Mouse (Mus musculus) lung, postnatal 10 days (tissue): Measurements from ENCODE around the gene Zfp385a.

Experiments used
- DNase-seq: peaks from one replicate; pipeline ENCODE4 v3.0.0; 2021

Zfp385a gene

GRCm38 (mm10) chr15:103305792-103306645, 33.9 kb downstream of the Zfp385a start:
- DNase-seq, result no peak

GRCm38 (mm10) chr15:103305070-103305678, 34.7 kb downstream of the Zfp385a start:
- DNase-seq, result peak; percentile 97

- DNase-seq, result no peak
These were observed 35.3 kb downstream of the Zfp385a start for GRCm38 (mm10) chr15:103304616-103304969.

DNA sequence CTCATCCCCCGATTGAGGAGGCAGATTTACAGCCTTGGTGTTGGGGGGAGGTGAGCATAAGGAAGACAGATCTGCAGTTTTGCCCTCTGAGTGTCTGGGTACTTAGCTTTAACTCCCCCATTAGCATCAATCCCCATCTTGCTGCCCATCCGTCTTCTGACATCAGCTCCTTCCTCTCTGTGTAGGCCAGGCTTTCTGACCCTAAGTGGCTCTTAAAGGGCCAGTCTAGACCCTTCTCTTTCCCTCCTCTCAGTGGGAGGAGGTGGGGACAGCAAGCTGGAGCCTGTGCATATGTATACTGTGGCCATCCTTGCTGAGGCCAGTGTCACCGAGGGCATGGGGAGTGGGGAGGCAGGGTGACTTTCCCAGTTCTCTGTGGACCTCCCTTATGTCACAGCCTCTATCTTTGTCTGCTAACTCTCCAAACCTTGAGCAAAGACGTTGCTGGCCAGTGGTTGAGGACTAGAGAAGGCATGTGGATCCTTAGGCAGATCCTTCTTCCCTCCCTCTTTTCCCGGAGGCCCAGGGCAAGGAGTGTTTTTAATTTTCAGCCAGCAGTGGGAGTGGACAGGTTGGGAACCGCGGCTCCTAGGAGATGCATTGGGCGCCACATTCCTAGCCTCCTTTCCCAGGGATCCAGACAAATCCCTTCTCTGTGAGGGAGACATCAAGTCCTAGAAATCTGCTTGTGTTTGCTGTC, 35.8 kb downstream of the Zfp385a start:
- DNase-seq, result no peak

GRCm38 (mm10) chr15:103302341-103303021, 37.4 kb downstream of the Zfp385a start:
- DNase-seq, result no peak

- DNase-seq, result no peak
These were observed 38.1 kb downstream of the Zfp385a start for GRCm38 (mm10) chr15:103301547-103302340.

- DNase-seq, result no peak
These were observed 38.8 kb downstream of the Zfp385a start for GRCm38 (mm10) chr15:103301046-103301445.

DNA sequence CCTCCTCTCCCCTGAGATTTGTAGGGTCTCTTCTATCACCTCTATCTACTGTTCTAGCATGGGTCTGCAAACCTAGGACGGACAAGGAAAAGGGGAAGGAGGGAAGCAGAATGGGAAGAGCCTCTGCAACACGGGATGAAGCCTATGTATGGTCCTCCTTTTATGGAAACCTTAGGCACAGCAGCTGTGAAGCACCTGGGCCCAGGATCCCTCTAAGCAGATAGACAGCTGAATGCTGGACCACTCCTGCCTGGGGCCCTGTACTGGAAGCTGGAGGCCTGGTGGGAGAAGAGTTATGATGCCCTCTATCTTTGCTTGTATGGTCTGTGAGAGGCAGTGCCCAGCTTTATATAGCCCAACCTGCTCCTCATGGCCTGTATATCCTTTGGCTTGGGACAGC, 39.3 kb downstream of the Zfp385a start:
- DNase-seq, result no peak

GRCm38 (mm10) chr15:103300067-103300471, 39.8 kb downstream of the Zfp385a start:
- peak; percentile 18 for DNase-seq

- no peak for DNase-seq
These were observed 40.2 kb downstream of the Zfp385a start for GRCm38 (mm10) chr15:103299644-103300043.

- peak; percentile 33 for DNase-seq
These were observed 40.9 kb downstream of the Zfp385a start for GRCm38 (mm10) chr15:103298861-103299616.

GRCm38 (mm10) chr15:103298026-103298425, 41.9 kb downstream of the Zfp385a start:
- no peak for DNase-seq

DNA sequence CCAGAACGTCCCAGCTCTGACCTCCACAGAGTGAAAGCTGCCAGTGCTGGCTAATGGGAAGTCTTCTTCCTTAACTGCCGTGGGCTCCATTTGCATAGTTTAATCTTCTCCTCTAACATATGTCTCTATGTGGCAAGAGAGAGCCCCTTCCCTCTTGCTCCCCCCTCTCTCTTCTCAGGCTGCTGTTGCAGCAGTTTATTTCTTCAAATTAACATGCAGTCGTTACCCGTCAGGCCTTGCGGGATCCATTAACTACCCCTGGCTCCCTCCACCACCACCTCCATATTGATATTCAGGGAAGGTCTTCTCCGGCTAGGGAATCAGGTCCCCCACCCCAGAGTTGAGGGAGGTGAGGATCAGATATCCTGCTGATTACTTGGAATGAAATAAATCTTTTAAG, 42.6 kb downstream of the Zfp385a start:
- no peak for DNase-seq

- no peak for DNase-seq
These were observed 44.0 kb downstream of the Zfp385a start for GRCm38 (mm10) chr15:103295851-103296250.

GRCm38 (mm10) chr15:103294649-103295048, 45.2 kb downstream of the Zfp385a start:
- no peak for DNase-seq

DNA sequence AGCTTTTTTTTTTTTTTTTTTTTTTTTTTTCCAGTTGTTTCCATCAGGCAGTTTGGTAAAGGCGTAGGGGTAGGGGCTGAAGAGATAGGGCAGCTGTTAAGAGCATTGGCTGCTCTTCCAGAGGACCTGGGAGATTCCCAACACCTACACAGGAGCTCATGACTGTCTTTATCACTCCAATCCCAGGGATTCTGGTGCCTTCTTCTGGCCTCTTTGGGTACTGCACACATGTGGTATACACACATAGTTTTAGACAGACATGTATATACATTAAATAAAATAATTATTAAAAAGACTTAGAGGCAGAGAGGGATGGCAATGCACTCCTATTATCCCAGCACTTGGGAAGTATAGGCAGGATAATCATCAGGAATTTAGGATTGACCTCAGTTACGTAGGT, 46.5 kb downstream of the Zfp385a start:
- DNase-seq, result no peak

- no peak for DNase-seq
These were observed 47.1 kb downstream of the Zfp385a start for GRCm38 (mm10) chr15:103292673-103293345.

DNA sequence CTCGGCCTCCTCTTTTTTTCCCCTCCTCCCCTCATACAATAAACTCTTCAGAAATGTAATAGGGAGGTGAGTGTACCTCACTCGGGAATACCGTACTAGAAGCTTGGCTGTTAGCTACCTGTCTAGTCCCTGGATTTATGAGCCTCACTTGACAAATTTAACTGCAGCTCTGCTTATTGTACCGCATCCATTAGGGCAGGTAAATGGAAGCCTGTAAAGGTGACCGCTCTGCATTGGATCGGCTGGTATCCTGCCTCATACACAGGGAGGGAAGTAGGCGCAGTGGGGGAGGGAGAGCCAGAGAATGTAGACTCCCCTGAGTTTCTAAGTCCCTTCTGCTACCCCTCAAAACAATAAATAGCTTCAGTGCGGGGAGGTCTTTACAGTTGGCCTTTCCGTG, 49.0 kb downstream of the Zfp385a start:
- DNase-seq, result no peak

- DNase-seq, result no peak
These were observed 49.5 kb downstream of the Zfp385a start for GRCm38 (mm10) chr15:103290417-103290816.

DNA sequence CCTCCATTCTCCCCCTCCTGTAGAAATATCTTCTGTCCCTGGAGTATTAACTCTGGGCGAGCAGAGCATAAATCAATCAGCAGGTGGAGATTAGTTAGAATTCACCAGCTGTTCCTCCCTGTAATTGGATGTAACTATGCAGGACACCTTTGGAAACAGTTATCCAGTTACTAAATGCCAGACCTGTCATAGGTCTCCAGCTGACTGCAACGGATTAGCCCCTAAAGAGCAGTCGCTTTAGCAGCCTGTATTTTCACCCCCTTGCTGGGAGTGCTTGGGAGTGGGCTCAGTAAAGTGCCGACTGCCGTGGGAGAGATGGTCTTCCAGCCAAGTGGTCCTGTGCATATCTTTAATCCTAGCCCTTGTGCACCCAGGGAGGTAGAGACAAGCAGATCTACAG, 50.3 kb downstream of the Zfp385a start:
- DNase-seq, result no peak
